Mouse (Mus musculus) naive thymus-derived CD4-positive, alpha-beta T cell, adult 5 months (primary cell): ENCODE measurements around the gene H6pd. TPM values are rescaled to one million over a fixed set of nuclear protein-coding genes. Genes with fewer than 3 reads are reported as not detected.

ENCODE experiments used
- polyA plus RNA-seq: library from polyadenylated mRNA; unstranded; fragments of 100-300 nt; shearing (Covaris generic); gene quantifications from one replicate; pipeline ENCODE4 v1.2.1, GENCODE M21; 2017

The H6pd gene
- polyA plus RNA-seq, result 13.3 TPM

DNA sequence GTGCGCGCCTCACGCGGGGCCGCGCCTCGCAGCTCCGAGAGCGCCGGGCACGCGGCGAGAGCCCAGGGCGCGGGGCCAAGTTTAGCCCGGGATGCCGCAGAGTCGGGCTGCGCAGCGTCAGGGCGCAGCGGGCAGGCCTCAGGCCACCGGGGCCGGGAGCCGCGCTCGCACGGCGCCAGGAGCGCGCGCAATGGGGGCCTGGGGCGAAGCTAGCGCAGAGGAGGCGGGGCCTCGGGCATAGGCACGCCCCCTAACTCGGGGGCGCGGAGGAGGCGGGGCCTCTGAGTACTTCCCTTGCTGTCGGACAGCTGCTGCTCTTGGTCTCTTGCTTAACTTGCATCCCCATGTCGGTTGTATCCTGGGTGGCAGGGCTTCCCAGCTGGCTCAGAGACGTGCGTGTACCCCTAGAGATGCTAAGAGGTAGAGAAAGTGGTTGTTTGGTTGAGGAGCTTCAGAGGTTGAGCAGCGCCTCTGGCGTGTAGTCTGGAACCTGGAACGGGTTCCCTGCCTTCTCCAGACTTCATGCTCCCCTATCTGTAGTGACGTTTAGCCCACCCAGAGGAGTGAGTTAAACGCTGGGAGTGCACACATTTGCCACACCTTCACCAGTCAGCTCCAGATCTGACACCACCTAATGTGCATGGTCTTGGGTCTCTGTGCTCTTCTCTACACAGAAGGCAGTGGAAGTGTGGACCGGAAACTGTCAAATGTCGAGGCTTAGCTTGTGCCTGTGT is at the start of gene H6pd:
Gene H6pd (minus strand): TSS at position 171 of the 734 bp plus-strand sequence.

GRCm38 (mm10) chr4:149954893-149955439 is 53.9 kb downstream of the H6pd start, which contains the start of gene Spsb1:
Gene Spsb1, minus strand, starts transcription at chr4:149955043.

Other genes starting within 250 kb of the H6pd start
- gene Slc25a33, start 234.7 kb downstream of the H6pd start, polyA plus RNA-seq, result 7.2 TPM
- gene Spsb1, start 54.0 kb downstream of the H6pd start, polyA plus RNA-seq, result 47.8 TPM
- gene Gpr157, start 78.3 kb upstream of the H6pd start, polyA plus RNA-seq, result 0.53 TPM
- gene Slc2a5, start 110.3 kb upstream of the H6pd start, polyA plus RNA-seq, result not detected
- not detected for gene Slc2a7, start 139.9 kb upstream of the H6pd start, polyA plus RNA-seq
- not detected for gene Car6, start 192.3 kb upstream of the H6pd start, polyA plus RNA-seq
- gene Eno1, start 227.7 kb upstream of the H6pd start, polyA plus RNA-seq, result 845 TPM